Mouse (Mus musculus) heart, adult 18-20 months (tissue): ENCODE results near the gene Dcst1. TPM values are rescaled to one million over a fixed set of nuclear protein-coding genes. Genes with fewer than 3 reads are reported as not detected.

Experiments used
- DNase-seq, 2 experiments: peaks; one replicate each; pipeline ENCODE4 v3.0.0; 2021 to 2022; ENCODE audit warnings: mixed read lengths in 1 of 2
- long read RNA-seq, 2 experiments: library from polyadenylated mRNA; stranded (forward); transcript quantifications; one replicate each; pipeline ENCODE4 v2.0.0; 2021
- total RNA-seq, 2 experiments: library from RNA; stranded (reverse); gene quantifications; 2 replicates each; pipeline ENCODE4 v1.2.3; 2021

The Dcst1 gene
- not detected for total RNA-seq
- long read RNA-seq, experiment 1: 0 reads
- long read RNA-seq, experiment 2: 0 reads

GRCm38 (mm10) chr3:89365153-89365485 is at the start of gene Dcst1:
TSS of gene Dcst1 (minus strand) at chr3:89365253.
- DNase-seq: no peak

GRCm38 (mm10) chr3:89411490-89412393 is 46.7 kb upstream of the Dcst1 start, which contains the start of gene Flad1:
TSS of gene Flad1 (minus strand) at chr3:89411870.
- DNase-seq: peak; percentile 99 to 100

- DNase-seq: no peak
Observed at GRCm38 (mm10) chr3:89410864-89411263, 45.8 kb upstream of the Dcst1 start.

- no peak for DNase-seq
Observed at GRCm38 (mm10) chr3:89409701-89410100, 44.6 kb upstream of the Dcst1 start.

GRCm38 (mm10) chr3:89408448-89408847 is 43.4 kb upstream of the Dcst1 start:
- DNase-seq: no peak

- no peak for DNase-seq
Observed at GRCm38 (mm10) chr3:89406887-89407286, 41.8 kb upstream of the Dcst1 start.

GRCm38 (mm10) chr3:89402693-89403092 is 37.6 kb upstream of the Dcst1 start, which contains the start of gene Lenep:
TSS of gene Lenep (minus strand) at chr3:89402793.
- no peak for DNase-seq

GRCm38 (mm10) chr3:89401329-89401728 is 36.3 kb upstream of the Dcst1 start:
- DNase-seq: no peak

GRCm38 (mm10) chr3:89396654-89397005 is 31.6 kb upstream of the Dcst1 start:
- no peak for DNase-seq

GRCm38 (mm10) chr3:89395806-89396653 is 31.0 kb upstream of the Dcst1 start:
- DNase-seq: peak; percentile 80 to 84

GRCm38 (mm10) chr3:89395419-89395805 is 30.4 kb upstream of the Dcst1 start:
- peak in 1 of 2 experiments; percentile 51 for DNase-seq

- peak; percentile 90 to 91 for DNase-seq
Observed at GRCm38 (mm10) chr3:89394894-89395256, 29.8 kb upstream of the Dcst1 start.

- DNase-seq: peak; percentile 83 to 84
Observed at GRCm38 (mm10) chr3:89394006-89394893, 29.2 kb upstream of the Dcst1 start, which contains the start of gene Zbtb7b. TSS of gene Zbtb7b (minus strand) at chr3:89394776.

- DNase-seq: peak; percentile 100
Observed at GRCm38 (mm10) chr3:89393605-89394004, 28.6 kb upstream of the Dcst1 start.

- DNase-seq: peak; percentile 52 to 66
Observed at GRCm38 (mm10) chr3:89392871-89393311, 27.8 kb upstream of the Dcst1 start.

- DNase-seq: peak; percentile 81 to 89
Observed at GRCm38 (mm10) chr3:89391663-89392511, 26.8 kb upstream of the Dcst1 start.

- peak in 1 of 2 experiments; percentile 48 for DNase-seq
Observed at GRCm38 (mm10) chr3:89390699-89391662, 25.9 kb upstream of the Dcst1 start.

GRCm38 (mm10) chr3:89390111-89390515 is 25.1 kb upstream of the Dcst1 start:
- peak; percentile 72 to 81 for DNase-seq
